Mouse (Mus musculus): ENCODE data around the gene Tekt3. TPM values are rescaled to one million over a fixed set of nuclear protein-coding genes. Genes with fewer than 3 reads are reported as not detected.

Gene Tekt3
- not detected in 2 replicates for total RNA-seq (2012; rRNA removed)
- not detected for polyA plus RNA-seq (2012; ENCODE audit: insufficient read depth in 1 of 2, insufficient read length in 2 of 2, low read depth in 1 of 2, low replicate concordance in 2 of 2, missing spikeins in 1 of 2)

DNA sequence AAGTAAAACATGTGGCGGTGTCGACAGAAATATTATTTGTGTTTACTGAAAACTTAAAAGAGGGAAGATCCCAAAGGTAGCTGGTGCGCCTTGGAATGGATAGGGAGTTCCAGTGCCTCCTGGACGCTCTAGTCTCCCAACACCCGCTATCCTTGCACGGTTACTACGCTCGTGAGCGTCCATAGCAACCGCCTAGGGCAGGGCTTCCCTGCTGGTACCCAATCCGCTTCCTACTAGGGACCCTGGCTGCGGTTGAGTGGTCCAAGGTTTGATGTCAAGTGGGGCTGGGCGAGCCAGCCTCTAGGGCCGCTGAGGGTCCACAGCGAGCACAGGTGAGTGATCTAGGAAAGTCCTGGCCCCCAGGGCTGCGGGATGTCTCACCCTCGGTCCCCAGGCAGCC, at the start of gene Tekt3:
Tekt3 (plus strand) TSS at position 209 of the 400 bp plus-strand sequence.
- TF ChIP-seq ETS1 (IDR thresholded peaks at IDR 0.05; ENCODE audit: low read depth, low read length) (no peak), MXI1 (IDR thresholded peaks at IDR 0.05; ENCODE audit: low read depth, low read length) (no peak), MAZ (IDR thresholded peaks at IDR 0.05; ENCODE audit: low read depth, low read length) (no peak), ELF1 (IDR thresholded peaks at IDR 0.05; ENCODE audit: low read depth, low read length) (no peak), ZC3H11A (IDR thresholded peaks at IDR 0.05; ENCODE audit: low read depth, low read length) (no peak), USF2 (IDR thresholded peaks at IDR 0.05; ENCODE audit: borderline replicate concordance in 1 of 2, insufficient read depth in 1 of 2, low read depth in 1 of 2, low read length in 2 of 2) (no peak), BHLHE40 (IDR thresholded peaks at IDR 0.05; ENCODE audit: borderline replicate concordance, low read depth, low read length) (no peak), RAD21 (IDR thresholded peaks at IDR 0.05; ENCODE audit: low read depth, low read length) (no peak), MYC (IDR thresholded peaks at IDR 0.05; ENCODE audit: low read depth, low read length) (no peak), MEF2A (IDR thresholded peaks at IDR 0.05; ENCODE audit: extremely low read depth, insufficient replicate concordance, low read depth, low read length, poor library complexity, severe bottlenecking) (no peak), JUND (IDR thresholded peaks at IDR 0.05; ENCODE audit: low read depth, low read length) (no peak), TCF12 (IDR thresholded peaks at IDR 0.05; ENCODE audit: low read depth, low read length) (no peak), ZKSCAN1 (IDR thresholded peaks at IDR 0.05; ENCODE audit: low read depth, low read length) (no peak), NRF1 (IDR thresholded peaks at IDR 0.05; ENCODE audit: insufficient read depth, low read depth, low read length, poor library complexity, severe bottlenecking) (no peak), SMC3 (IDR thresholded peaks at IDR 0.05; ENCODE audit: low read depth, low read length) (no peak), ZMIZ1 (IDR thresholded peaks at IDR 0.05; ENCODE audit: low read depth, low read length) (no peak)
- H3K27ac ChIP-seq (ENCODE audit: control insufficient read depth, low read depth, low read length): no peak within 1 kb of the TSS

DNA sequence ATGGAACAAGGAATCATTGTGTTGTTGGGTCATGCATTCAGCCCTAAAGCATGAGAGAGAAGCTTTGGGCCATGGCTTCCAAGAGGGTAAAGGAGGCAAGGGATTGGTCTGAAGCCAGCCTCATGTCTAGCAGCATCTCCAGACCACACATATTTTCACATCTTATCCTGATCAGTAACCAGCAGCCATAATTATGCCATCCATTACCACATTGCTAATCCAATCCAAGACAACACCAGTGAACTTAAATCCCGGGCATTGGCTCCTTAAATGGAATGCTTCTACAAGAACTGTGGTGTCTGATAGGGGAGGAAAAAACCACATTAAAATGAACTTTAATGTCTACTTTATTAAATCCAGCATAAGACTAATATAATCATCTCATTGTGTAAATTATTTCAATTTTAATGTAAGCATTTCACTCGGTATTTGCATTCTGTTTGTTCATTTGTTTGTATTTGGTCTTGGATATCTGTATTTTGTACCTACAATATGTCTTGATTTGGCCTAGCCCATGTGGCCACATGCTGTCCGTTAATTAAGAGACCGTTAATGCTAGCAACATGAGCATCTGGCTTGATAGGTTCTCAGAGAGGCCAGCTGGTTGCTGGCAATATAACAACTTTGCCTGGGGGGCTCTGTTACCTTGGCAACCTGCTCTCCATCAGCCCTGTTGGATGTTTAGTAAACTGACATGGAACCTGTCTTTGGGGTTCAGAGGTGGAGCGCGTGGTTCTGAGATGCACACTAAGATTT, 43.9 kb upstream of the Tekt3 start:
- H3K4me1 ChIP-seq (ENCODE audit: control insufficient read depth in 1 of 2, insufficient read depth in 2 of 2, low read length in 2 of 2): no peaks in the 10 kb centered on the region
- no peaks in the 10 kb centered on the region for H3K27me3 ChIP-seq (ENCODE audit: control insufficient read depth in 1 of 2, insufficient read depth in 2 of 2, low read length in 2 of 2)
- H3K9ac ChIP-seq (ENCODE audit: control insufficient read depth, low read depth, low read length, poor library complexity, severe bottlenecking): no peak overlapping the region
- H3K79me2 ChIP-seq (ENCODE audit: control insufficient read depth, insufficient read depth, low read length, poor library complexity): no peaks in the 10 kb centered on the region
- no peak overlapping the region for H3K4me3 ChIP-seq (ENCODE audit: control insufficient read depth in 1 of 2, insufficient read depth in 1 of 2, low read depth in 2 of 2, low read length in 2 of 2)
- no peak for DNase-seq (ENCODE audit: low read depth, low spot score)
- no peak overlapping the region for H3K27ac ChIP-seq (ENCODE audit: control insufficient read depth, low read depth, low read length)
- no peaks in the 10 kb centered on the region for H3K36me3 ChIP-seq (ENCODE audit: control insufficient read depth in 1 of 2, insufficient read depth in 2 of 2, low read length in 2 of 2)
- TF ChIP-seq USF2 (IDR thresholded peaks at IDR 0.05; ENCODE audit: borderline replicate concordance in 1 of 2, insufficient read depth in 1 of 2, low read depth in 1 of 2, low read length in 2 of 2) (no peak), EP300 (IDR thresholded peaks at IDR 0.05; ENCODE audit: low read depth in 1 of 2, low read length in 2 of 2) (no peak), GABPA (IDR thresholded peaks at IDR 0.05; ENCODE audit: low read depth, low read length) (no peak), CHD1 (IDR thresholded peaks at IDR 0.05; ENCODE audit: low read depth, low read length) (no peak), POLR2AphosphoS5 (IDR thresholded peaks at IDR 0.05; ENCODE audit: borderline replicate concordance, low read depth, low read length) (no peak), HCFC1 (IDR thresholded peaks at IDR 0.05; ENCODE audit: low read depth, low read length) (no peak)
- no peaks in the 10 kb centered on the region for H3K9me3 ChIP-seq (replicated peaks; ENCODE audit: insufficient read depth, low read length)

More for the DNA sequence above, at the start of gene Tekt3:
- Histone ChIP-seq H3K9ac (ENCODE audit: control insufficient read depth, low read depth, low read length, poor library complexity, severe bottlenecking) (no peak within 1 kb of the TSS), H3K4me1 (ENCODE audit: control insufficient read depth in 1 of 2, insufficient read depth in 2 of 2, low read length in 2 of 2) (no peaks in the 10 kb centered on the region), H3K27me3 (ENCODE audit: control insufficient read depth in 1 of 2, insufficient read depth in 2 of 2, low read length in 2 of 2) (no peaks in the 10 kb centered on the region), H3K36me3 (ENCODE audit: control insufficient read depth in 1 of 2, insufficient read depth in 2 of 2, low read length in 2 of 2) (no peaks in the 10 kb centered on the region), H3K4me3 (ENCODE audit: control insufficient read depth in 1 of 2, insufficient read depth in 1 of 2, low read depth in 2 of 2, low read length in 2 of 2) (no peak within 1 kb of the TSS), H3K9me3 (replicated peaks; ENCODE audit: insufficient read depth, low read length) (no peaks in the 10 kb centered on the region), H3K79me2 (ENCODE audit: control insufficient read depth, insufficient read depth, low read length, poor library complexity) (no peaks in the 10 kb centered on the region)
- no peak for DNase-seq (ENCODE audit: low read depth, low spot score)

All from MEL (cell line).